Mouse (Mus musculus) kidney, adult 18-20 months (tissue): ENCODE results near the gene Utp6.
A peak's percentile ranks its signal among the peaks of the same experiment; 100 is the strongest.

Experiments
- DNase-seq: peaks from one replicate; pipeline ENCODE4 v3.0.0; 2021

Utp6 gene

DNA sequence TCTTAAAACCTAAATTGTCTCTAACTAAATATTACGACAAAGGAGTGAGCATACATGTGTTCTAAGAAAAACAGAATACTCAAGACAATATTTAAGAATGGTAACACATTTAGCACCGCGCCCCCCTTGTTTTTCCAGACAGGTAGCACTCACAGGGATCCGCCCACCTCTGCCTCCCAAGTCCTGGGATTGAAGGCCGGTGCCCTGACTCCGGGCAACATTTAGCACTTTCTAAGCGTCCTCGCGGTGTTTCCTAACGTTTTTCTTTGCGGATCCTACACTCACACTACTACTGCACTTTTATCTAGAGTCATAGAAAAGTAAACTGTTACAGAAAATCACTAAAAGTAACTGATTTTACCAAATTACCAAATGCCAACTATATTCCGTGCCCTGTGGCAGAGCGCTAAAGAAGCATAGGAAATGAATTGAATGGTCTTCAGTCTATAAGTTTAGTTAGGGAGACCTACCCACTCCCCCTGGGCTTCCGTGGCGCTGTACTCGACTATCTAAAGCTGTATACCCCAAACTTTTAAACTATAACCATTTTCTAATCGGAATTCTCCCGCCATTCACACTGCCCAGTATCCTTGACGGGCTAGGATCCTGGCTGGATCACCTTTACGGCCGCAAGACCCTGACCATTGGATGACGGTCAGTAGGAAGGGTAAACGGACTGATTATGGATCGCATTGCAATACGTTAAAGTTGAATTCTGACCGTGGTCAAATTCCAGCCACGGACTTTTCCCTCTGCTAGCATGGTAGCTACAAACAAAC is 655 bp downstream of the Utp6 start:
- peak; percentile 3 for DNase-seq

- DNase-seq, result no peak
These were observed 14.9 kb downstream of the Utp6 start for GRCm38 (mm10) chr11:79947265-79947664.

DNA sequence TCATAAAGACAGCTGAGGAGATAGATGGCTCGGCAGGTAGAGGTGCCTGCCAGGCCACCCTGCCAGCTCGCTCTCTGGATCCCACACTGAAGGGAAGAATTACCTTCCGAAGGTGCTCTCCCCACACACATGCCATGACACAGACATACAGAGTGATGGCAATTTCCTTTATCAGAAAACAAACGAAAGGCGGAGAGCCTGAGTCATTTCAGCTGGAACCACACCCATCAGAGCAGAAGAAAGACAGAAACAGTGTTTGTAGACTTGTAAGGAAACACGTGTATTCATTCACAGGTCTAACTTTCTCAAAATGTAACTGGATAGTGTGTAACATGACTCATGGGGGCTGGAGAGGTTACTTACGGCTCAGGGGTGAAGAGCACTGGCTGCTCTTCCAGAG is 18.6 kb downstream of the Utp6 start:
- no peak for DNase-seq

- DNase-seq, result no peak
These were observed 19.1 kb downstream of the Utp6 start for GRCm38 (mm10) chr11:79943136-79943535.

GRCm38 (mm10) chr11:79935766-79936165 is 26.4 kb downstream of the Utp6 start:
- no peak for DNase-seq

- DNase-seq, result no peak
These were observed 39.4 kb downstream of the Utp6 start for GRCm38 (mm10) chr11:79922766-79923165.

DNA sequence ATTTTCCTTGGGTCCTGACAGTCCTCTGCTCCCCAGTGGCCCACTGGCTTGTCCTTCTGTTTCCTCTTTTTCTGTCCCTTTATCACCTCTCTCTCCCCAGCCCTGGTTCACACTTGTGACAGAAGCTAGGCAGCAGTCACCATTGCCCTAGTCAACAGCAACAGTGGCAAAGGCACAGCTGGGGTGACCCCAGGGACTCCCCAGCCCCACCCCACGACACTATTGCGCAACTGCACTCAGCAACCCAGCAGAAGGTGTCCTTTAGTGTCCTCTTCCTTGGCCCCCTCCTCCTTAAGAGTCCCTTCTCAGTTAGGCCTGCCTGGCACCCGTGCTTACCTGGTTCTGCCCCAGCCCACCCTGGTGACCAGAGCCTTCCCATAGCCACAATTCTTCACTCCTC is 40.0 kb downstream of the Utp6 start:
- no peak for DNase-seq

DNA sequence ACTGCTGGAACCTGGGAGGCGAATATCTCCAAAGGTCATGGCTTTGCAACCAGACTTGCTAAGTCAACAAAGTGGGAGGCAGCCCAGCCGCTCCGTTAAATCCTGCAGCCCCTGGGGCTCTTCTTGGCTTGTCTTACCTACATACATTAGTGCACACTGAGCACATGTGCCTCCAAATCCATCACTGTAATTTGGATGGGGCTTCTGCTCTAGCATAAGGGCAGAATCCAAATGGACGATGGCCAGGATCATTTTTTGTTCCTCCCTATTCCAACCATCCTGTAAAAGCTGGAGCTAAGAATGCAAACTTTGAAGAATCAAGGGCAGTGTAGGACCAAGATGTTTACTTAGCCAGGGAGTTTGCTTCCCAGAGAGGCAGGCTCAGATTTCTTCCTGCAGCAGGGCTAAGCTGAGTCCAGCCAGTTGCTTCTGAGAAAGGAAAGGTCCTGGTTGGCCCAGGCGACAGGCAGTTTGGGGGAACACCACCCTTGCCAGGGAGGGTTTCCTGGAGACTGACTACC is 41.6 kb downstream of the Utp6 start:
- no peak for DNase-seq

- peak; percentile 83 for DNase-seq
These were observed 42.3 kb downstream of the Utp6 start for GRCm38 (mm10) chr11:79919685-79920504.

DNA sequence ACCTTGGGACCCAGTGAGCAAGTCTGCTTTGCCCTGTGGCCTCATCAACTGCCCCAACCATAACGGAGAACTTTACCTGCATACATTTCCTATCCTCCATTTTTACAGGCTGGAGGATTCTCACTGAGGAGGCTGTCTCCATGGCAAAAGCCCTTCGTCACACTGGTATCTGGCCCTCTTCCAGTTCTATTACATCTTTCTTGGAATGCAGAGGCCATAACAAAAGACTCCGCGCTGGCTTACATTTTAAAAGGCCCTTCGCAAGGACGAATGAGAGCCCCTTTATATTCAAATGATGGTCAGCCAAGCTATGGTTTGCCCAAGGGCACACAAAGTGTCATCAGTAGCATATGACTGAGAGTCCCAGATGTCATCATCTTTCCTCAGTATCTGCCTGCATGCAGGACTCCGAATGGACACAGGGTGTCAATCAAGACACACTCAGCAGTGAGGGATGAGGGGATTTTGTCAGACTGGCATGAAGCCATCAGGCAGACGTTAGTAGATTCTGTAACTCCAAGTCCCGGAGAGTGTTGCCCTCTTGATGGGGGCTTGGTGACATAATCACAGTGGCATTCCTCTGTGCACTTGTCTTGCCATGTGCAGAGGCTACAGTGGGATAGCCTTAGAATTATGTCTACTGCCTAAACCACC is 46.4 kb downstream of the Utp6 start:
- no peak for DNase-seq

- DNase-seq, result no peak
These were observed 53.3 kb downstream of the Utp6 start for GRCm38 (mm10) chr11:79908600-79909483.

DNA sequence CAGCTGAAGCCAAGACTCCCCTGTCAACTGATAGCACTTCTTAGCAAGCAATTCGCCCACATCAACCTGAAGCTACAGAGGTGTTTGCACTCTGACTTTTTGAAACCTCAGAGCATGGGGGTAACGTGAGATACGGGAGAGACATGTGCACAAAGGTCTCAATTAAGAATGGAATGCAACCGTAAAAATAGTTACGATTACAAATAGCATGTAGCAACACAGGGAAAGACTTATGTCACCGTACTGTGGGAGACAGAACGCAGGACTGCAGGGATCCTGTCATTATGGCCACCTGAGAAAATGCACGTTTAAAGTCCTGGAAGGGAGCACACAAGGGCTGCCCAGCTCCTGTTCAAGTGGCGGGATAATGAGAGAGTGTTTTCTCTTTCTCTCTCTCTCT is 55.3 kb downstream of the Utp6 start:
- no peak for DNase-seq

DNA sequence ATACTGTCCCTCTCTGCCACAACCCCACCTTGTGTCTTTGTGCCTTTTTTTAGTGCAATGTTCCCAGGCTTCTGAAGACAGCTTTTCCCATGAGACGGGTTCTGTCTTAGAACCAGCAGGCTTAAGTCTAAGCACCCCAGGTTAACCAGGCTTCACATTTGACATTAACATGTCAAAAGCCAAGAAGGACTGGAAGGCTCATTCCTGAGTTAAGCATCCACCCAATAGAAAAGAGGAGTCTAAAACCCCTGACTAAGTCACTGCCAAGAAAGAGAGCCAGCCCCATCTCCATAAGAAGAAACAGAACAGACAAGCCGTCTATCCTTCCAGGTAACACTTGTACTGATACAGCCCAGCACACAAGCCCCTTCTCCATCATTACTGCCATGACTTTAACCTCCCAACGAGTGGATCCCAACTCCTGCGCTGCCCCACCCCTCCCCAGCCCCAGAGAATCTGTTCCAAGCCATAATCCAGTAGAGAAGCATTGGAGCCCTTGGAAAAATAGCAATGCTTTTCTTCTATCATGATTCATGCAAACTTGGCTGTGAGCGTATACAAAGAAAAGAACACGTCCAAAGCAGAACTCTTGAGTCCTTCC is 59.2 kb downstream of the Utp6 start:
- no peak for DNase-seq

GRCm38 (mm10) chr11:79901146-79901545 is 61.0 kb downstream of the Utp6 start:
- no peak for DNase-seq

GRCm38 (mm10) chr11:79892259-79892658 is 69.9 kb downstream of the Utp6 start:
- no peak for DNase-seq

GRCm38 (mm10) chr11:79890822-79891221 is 71.4 kb downstream of the Utp6 start:
- no peak for DNase-seq

- DNase-seq, result no peak
These were observed 75.2 kb downstream of the Utp6 start for GRCm38 (mm10) chr11:79886961-79887360.

DNA sequence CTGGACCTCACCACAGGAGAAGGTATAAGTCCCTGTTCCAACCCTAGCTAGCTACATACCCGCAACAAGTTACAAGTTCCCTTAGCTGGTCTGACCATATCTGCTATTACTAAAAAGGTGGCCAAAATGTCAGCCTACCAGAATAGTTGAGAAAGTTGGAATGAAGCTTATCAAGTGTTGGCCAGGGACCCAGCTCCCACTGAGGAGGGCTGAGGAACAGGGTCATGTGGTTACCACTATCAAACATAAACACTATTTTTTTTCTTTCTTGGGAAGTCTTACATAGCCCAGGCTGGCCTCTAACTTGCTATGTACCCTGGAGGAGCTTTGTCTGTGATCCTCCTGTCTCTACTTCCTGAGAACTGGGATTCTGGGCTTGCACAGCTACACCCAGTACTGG is 75.8 kb downstream of the Utp6 start:
- no peak for DNase-seq

GRCm38 (mm10) chr11:79885713-79886393 is 76.3 kb downstream of the Utp6 start:
- peak; percentile 56 for DNase-seq

DNA sequence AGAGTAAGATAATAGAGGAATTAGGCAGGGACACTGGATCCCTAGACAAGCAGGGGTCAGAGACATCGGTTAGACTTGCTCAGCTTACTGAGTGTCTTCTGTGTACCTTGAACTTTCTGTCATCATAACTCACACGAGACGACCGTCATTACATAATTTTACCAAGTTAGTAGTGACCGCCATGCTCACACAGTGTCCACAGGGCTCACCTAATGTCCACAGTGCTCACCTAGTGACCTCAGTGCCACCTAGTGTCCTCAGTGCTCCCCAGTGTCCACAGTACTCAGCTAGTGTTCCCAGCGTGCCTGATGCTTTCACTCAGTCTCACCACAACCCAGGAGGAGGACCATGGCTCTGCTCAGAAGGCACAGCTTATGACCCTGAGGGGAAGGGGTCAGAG is 77.4 kb downstream of the Utp6 start:
- no peak for DNase-seq
